Mouse (Mus musculus) layer of hippocampus, adult 11-12 months (tissue): ENCODE measurements around the gene Ahcyl1.
A peak's percentile ranks its signal among the peaks of the same experiment; 100 is the strongest.
"Not testable (repeated sequence)": the region's sequence is repeated elsewhere in the genome, so short reads cannot be mapped to it uniquely, and the experiment has no call there.

Experiments
- DNase-seq: peaks from one replicate; pipeline ENCODE4 v3.0.0; 2022; ENCODE audit warnings: low spot score

Gene Ahcyl1

GRCm38 (mm10) chr3:107655491-107655890, 40.9 kb downstream of the Ahcyl1 start:
- no peak for DNase-seq

DNA sequence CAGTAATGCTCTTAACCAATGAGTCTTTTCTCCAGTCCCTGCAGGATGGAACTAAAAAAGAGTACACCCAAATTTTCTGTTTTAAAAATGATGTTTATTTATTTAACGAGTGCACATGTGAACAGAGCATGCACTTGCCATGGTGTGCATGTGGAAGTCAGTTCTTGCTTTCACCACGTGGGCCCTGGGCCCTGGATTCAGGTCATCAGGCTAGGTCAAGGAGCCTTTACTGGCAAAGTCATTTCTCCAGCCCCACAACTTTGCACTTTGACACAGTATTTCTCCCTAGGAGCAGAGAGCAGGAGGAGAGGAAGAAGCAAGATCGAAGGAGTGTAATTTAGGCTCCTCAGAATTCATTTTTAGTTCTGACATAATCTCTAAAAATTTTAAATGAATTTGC, 41.5 kb downstream of the Ahcyl1 start:
- DNase-seq: no peak

DNA sequence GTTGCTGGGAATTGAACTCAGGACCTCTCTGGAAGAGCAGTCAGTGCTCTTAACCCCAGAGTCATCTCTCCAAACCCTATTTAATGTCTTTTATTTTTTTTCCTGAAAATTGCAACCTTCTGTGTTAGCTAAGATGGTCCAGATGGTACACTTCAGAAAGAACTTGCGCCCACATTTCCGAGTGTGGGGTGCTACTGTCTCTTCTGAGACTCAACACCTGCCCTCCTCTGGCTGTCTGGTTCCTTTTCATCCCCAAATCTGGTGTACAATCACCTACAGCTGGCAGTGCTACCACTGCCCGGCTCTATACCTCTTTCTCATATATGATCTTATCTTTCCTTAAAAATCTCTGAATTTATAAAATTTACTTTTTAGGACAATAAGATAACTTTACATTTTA, 43.4 kb downstream of the Ahcyl1 start:
- DNase-seq: no peak

GRCm38 (mm10) chr3:107650276-107650675, 46.1 kb downstream of the Ahcyl1 start:
- not testable (repeated sequence) for DNase-seq

DNA sequence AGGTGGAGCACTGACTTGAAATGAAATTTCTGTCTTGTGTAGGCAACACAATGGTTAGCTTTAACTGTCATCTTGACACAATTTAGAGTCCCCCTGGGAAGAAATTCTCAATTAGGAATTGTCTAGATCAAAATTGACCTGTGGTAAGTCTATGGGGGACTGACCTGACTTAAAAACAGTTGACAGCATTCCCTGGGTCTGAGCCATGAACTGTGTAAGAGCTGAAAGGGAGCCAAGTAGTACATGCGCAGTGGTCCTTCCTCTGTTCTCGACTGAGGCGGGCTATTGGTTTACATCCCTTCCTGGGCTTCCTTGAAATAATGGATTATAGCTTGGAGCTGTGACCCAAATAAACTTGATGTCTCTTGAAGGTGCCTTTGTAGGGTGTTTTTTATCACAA, 49.4 kb downstream of the Ahcyl1 start:
- DNase-seq: no peak

DNA sequence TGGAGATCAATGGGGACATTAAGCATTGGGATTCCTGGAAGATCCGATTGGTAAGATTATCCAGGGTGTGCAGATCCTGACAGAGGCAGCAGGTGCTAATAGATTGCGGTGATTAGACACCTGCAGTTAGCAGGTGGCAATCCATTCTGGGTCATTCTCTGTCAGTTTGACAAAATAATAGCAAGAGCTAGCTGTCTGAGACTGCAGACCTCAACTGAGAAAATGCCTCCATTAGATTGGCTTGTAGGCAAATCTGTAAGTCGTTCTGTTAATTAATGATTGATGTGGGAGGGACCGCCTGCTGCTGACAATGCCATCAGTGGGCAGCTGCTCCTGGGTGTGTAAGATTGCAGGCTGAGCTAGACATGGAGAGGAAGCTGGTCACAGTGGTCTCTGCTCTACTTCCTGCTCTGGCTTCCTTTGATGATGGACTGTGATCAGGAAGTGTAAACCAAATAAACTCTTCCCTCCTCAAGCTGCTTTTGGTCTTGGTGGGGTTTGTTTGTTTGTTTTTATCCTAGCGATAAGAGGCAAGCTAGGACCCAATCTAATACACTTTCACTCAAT, 58.7 kb downstream of the Ahcyl1 start:
- DNase-seq: no peak

DNA sequence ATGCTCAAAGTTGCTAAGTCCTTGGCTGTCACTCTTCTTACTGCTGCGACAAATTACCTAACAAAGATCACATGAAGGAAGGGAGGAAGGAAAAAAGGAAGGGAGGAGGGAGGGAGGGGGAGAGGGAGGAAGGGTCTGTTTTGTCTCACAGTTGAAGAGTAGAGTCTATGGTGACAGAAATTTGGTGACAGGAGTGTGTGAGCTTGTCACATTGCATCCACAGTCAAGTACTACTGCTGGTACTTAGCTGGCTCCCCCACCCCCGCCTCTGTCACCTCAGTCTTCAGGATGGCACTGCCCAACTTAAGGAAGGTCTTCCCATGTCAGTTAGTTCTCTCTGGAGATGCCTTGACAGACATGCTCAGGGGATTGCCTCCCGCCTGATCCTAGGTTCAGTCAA, 60.1 kb downstream of the Ahcyl1 start:
- no peak for DNase-seq

GRCm38 (mm10) chr3:107635836-107636235, 60.5 kb downstream of the Ahcyl1 start:
- no peak for DNase-seq

DNA sequence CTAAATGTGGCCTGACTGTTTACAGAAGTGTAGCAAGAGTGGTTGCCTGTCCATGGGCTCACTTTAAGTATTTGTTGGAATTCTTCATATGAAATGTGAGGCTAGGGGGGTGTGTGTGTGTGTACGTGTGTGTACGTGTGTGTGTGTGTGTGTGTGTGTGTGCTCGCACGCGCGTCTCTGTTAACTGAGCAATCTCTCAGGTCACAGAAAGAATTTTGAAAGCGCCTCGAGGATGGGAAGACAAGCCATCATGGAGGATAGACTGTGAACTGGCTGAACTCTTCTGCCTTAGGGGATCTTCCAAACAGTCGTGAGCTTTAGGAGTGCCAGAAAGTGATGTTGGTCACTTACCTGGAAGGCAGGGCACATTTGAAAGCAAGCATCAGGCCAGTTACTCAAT, 62.5 kb downstream of the Ahcyl1 start:
- DNase-seq: no peak

DNA sequence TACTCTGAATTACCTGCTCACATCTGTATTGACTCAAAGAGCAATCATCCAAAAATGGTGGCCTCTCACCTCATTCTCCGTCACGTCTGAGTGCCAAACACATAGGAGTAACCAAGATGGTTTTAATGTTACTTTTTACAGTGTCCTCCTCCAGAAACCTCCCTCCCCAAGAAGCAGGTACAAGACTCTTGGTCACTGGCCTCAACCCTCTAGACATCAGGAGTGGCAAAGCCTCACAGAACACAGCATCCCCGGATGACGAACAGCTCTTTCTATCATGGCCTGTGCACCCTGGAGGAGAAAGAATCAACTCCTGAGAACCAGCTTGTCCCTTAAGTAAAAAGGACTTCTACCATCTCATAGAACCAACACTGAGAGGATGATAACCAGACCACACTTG, 63.6 kb downstream of the Ahcyl1 start:
- DNase-seq: no peak

DNA sequence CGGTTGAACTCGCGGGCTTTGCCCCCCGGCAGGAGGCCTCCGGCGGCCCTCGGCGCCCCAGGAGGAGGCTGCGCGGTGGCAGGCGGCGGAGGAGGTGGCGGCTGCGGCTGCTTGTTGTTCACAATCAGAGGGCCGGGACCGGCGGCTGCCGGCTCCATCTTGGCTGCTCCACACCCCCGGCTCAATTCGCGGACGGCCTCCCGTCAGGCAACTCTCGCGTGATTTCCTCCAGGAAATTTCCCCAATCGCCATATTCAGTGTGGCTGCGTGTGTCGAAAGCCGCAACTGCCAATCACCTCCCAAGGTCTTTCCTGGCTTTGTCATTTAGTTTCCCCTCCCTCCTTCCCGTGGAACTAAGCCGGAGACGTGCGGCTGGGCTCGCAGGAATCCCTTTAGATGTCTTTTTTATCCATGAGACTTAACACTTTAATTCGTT, 64.8 kb downstream of the Ahcyl1 start, which contains the start of gene Strip1:
Gene Strip1 (minus strand): TSS at position 172 of the 436 bp plus-strand sequence.
- peak; percentile 94 for DNase-seq

DNA sequence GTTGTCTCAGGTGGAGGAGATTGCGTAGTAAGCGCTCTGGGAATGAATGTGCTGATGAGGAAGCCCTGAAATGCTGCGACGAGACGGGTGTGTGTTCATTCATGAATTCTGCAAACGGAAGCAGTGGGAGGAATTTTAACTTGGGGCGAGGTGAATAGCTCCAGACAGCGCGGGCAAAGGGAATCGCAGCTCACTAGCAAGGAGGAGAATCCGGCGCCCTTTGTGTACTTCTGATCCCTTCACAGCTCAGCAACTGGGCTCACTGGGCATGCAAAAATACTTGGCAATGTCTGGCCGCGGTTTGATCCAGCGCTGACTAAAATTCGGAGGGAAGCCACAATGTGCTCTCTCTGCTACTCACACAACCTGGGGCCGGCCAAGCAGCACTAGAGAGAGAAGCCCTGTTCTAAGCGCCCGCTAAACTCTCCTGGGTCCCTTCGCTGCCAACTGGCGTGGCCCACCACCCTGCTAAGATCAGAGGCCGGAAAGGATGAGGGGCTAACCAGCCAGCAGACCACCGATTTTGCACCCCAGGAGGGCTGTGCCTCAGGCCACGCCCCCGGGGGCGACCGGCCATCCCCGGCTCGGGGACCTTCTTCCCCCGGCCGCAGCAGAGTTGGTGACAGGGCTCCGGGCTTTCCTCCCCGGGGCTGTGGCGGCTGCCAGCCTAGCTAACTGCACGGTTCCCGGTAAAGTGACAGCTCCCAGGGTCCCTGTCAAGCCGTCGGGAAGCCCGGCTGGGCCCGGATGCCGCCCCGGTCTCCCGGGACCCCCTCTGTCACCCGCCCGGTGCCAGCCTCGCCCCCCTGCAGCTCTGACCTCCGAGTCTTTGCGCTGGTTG, 65.5 kb downstream of the Ahcyl1 start, which contains the start of gene Gm10961:
Gene Gm10961 (plus strand): TSS at position 641 of the 841 bp plus-strand sequence.
- DNase-seq: peak; percentile 35

DNA sequence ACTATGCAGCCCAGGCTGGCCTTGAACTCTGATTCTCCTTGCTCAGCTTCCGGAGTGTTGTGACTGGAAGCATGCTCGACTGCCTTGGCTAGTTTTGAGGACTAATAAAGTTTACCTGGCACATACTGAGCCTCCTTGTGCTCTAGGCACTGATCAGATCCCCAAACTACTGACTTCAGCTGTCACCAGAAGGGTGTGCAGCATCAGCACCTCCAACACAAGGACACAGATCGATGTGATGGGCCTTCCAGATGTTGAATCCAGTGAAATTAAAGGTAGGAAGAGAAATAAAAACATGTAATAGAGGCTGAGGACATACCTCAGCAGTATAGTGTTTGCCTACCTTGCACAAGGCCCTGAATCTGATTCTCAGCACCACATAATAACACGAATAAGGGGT, 66.9 kb downstream of the Ahcyl1 start:
- DNase-seq: no peak

- peak; percentile 51 for DNase-seq
Measured at GRCm38 (mm10) chr3:107628551-107628950, 67.8 kb downstream of the Ahcyl1 start.

DNA sequence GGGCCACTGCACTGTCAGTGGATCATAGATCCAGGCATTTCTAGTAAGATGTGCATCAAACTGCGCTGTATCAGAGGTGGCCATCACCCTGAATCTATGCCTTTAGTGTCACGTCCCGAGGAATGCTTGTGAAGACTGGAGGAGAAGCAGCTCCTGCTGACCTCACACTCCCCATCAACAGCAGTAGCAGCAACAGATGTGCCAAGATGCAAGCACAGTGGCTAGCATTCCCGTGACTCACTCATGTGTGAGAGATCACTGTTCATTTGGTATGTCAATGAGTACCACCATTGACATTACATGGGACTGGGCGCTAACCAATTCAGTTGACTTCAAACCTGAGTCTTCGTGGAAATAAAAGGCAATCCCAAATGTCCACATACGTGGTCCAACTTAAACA, 68.7 kb downstream of the Ahcyl1 start:
- DNase-seq: no peak

GRCm38 (mm10) chr3:107626751-107627150, 69.6 kb downstream of the Ahcyl1 start:
- no peak for DNase-seq

GRCm38 (mm10) chr3:107625536-107625935, 70.8 kb downstream of the Ahcyl1 start:
- DNase-seq: no peak

GRCm38 (mm10) chr3:107624424-107624823, 71.9 kb downstream of the Ahcyl1 start:
- DNase-seq: no peak

DNA sequence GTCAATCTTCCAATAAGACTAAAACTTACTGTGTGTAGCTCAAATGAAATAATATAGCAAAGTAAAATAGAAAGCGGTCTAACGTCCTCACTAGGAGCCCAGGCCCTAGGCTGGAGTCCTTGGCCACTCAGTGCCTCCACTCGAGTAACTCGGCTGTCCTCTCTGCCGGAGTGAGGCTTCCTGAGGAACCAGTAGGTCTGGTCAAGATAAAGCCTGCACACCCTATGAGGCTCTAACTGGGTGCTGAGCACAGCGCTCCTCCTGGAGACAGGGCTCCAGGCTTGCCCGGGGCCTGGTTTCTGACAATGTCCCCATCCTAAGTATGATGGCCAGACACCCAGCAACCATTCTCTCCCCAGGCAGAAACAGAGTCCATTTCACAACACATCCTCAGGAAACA, 73.8 kb downstream of the Ahcyl1 start:
- no peak for DNase-seq

DNA sequence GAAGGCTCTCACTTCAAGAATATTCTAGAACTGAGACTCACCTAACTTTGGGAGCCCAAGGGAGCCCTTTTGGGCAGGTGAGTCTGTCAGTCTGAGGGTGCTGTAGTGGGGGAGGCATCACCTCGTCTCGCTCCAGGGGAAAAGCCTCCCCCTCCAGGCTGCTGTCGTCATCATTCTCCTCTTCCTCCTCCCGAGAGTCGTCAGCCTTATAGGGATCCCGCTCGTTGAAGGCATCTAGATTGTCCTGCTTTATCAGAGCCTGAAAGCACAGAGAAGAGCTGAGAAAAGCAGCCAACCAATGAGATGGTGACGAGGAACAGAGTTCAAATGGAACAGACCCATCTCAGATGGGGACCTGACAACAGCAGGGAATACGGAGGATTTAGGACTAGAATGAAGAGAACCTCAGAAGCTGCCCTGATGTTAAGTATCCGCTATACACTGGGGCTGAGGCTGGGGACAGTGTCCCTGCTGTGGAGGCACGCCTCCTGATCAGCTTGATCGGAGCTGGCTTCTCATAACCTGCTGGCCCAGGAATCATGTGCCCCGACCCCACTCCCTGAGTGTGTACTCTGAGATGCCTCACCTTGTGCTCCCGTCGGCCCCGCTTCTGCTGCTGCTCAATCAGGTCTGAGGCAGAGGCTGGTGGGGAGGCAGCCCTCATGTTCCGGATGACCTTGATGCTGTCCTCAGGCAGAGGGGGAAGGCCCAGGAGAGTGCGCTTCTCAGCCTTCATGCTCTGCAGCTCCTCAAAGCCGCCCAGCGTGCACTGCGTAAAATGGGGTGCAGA, 74.9 kb downstream of the Ahcyl1 start:
- DNase-seq: no peak

- DNase-seq: no peak
Measured at GRCm38 (mm10) chr3:107619911-107620310, 76.4 kb downstream of the Ahcyl1 start.

- no peak for DNase-seq
Measured at GRCm38 (mm10) chr3:107617800-107618199, 78.6 kb downstream of the Ahcyl1 start.
